Mouse (Mus musculus): ENCODE data around the gene Nav3. TPM values are rescaled to one million over a fixed set of nuclear protein-coding genes. Genes with fewer than 3 reads are reported as not detected.

The Nav3 gene
- polyA plus RNA-seq, 1 experiment from 2014 or later, result 5.2 TPM

- Histone ChIP-seq H3K9me3 (no peaks in the 10 kb centered on the region), H3K36me3 (no peaks in the 10 kb centered on the region), H3K4me3 (no peak overlapping the region), H3K4me1 (replicated peaks) (no peaks in the 10 kb centered on the region), H3K27me3 (ENCODE audit: insufficient read depth, poor library complexity, severe bottlenecking) (no peaks in the 10 kb centered on the region), H3K27ac (no peak overlapping the region)
- 93% methylated on average over 2 of the region's 2 CpGs for WGBS
- no peak for DNase-seq (ENCODE audit: low spot score)
These were observed 667.3 kb downstream of the Nav3 start for GRCm38 (mm10) chr10:109788728-109789127.

- H3K27ac ChIP-seq, result no peak overlapping the region
- H3K4me3 ChIP-seq, result no peak overlapping the region
- no peaks in the 10 kb centered on the region for H3K36me3 ChIP-seq
- WGBS, result 93% methylated on average over 4 of the region's 4 CpGs
- DNase-seq (ENCODE audit: low spot score), result no peak
- H3K9me3 ChIP-seq, result no peaks in the 10 kb centered on the region
- no peaks in the 10 kb centered on the region for H3K27me3 ChIP-seq (ENCODE audit: insufficient read depth, poor library complexity, severe bottlenecking)
- no peaks in the 10 kb centered on the region for H3K4me1 ChIP-seq (replicated peaks)
These were observed 676.9 kb downstream of the Nav3 start for GRCm38 (mm10) chr10:109779109-109779508.

GRCm38 (mm10) chr10:109769092-109769491 lies 686.9 kb downstream of the Nav3 start:
- no peak for DNase-seq (ENCODE audit: low spot score)
- Histone ChIP-seq H3K36me3 (no peaks in the 10 kb centered on the region), H3K4me1 (replicated peaks) (no peaks in the 10 kb centered on the region), H3K9me3 (no peaks in the 10 kb centered on the region), H3K27ac (no peak overlapping the region), H3K4me3 (no peak overlapping the region), H3K27me3 (ENCODE audit: insufficient read depth, poor library complexity, severe bottlenecking) (no peaks in the 10 kb centered on the region)
- WGBS, result 93% methylated on average over 8 of the region's 8 CpGs

GRCm38 (mm10) chr10:109765650-109766049 lies 690.4 kb downstream of the Nav3 start:
- WGBS, result 0% methylated on average over 2 of the region's 2 CpGs

GRCm38 (mm10) chr10:109764412-109765101 lies 691.4 kb downstream of the Nav3 start:
- Histone ChIP-seq H3K9me3 (no peaks in the 10 kb centered on the region), H3K4me1 (replicated peaks) (no peaks in the 10 kb centered on the region), H3K36me3 (no peaks in the 10 kb centered on the region), H3K4me3 (no peak overlapping the region), H3K27ac (no peak overlapping the region), H3K27me3 (ENCODE audit: insufficient read depth, poor library complexity, severe bottlenecking) (no peaks in the 10 kb centered on the region)
- 87% methylated on average over 18 of the region's 18 CpGs for WGBS
- no peak for DNase-seq (ENCODE audit: low spot score)

More at GRCm38 (mm10) chr10:109765650-109766049, 690.4 kb downstream of the Nav3 start:
- H3K4me1 ChIP-seq (replicated peaks), result no peaks in the 10 kb centered on the region
- H3K36me3 ChIP-seq, result no peaks in the 10 kb centered on the region
- no peak overlapping the region for H3K4me3 ChIP-seq
- H3K27me3 ChIP-seq (ENCODE audit: insufficient read depth, poor library complexity, severe bottlenecking), result no peaks in the 10 kb centered on the region
- DNase-seq (ENCODE audit: low spot score), result peak; percentile 43
- H3K9me3 ChIP-seq, result no peaks in the 10 kb centered on the region
- no peak overlapping the region for H3K27ac ChIP-seq

- no peak for DNase-seq (ENCODE audit: low spot score)
- no peaks in the 10 kb centered on the region for H3K9me3 ChIP-seq
- no peaks in the 10 kb centered on the region for H3K27me3 ChIP-seq (ENCODE audit: insufficient read depth, poor library complexity, severe bottlenecking)
- H3K4me3 ChIP-seq, result no peak overlapping the region
- WGBS, result 86% methylated on average over 17 of the region's 17 CpGs
- H3K27ac ChIP-seq, result no peak overlapping the region
- H3K36me3 ChIP-seq, result no peaks in the 10 kb centered on the region
- no peaks in the 10 kb centered on the region for H3K4me1 ChIP-seq (replicated peaks)
These were observed 696.9 kb downstream of the Nav3 start for GRCm38 (mm10) chr10:109758921-109759600.

- Histone ChIP-seq H3K27ac (no peak overlapping the region), H3K4me3 (no peak overlapping the region), H3K36me3 (no peaks in the 10 kb centered on the region), H3K27me3 (ENCODE audit: insufficient read depth, poor library complexity, severe bottlenecking) (no peaks in the 10 kb centered on the region), H3K4me1 (replicated peaks) (no peaks in the 10 kb centered on the region), H3K9me3 (peaks cover 5% of the 10 kb centered on the region; the same call in 1 of the 2 replicates)
- DNase-seq (ENCODE audit: low spot score), result no peak
- WGBS, result 63% methylated on average over 3 of the region's 3 CpGs
These were observed 709.1 kb downstream of the Nav3 start for GRCm38 (mm10) chr10:109746901-109747300.

GRCm38 (mm10) chr10:109741664-109742063 lies 714.3 kb downstream of the Nav3 start:
- 77% methylated on average over 2 of the region's 2 CpGs for WGBS
- H3K4me1 ChIP-seq (replicated peaks), result no peaks in the 10 kb centered on the region
- no peaks in the 10 kb centered on the region for H3K36me3 ChIP-seq
- peaks cover 5% of the 10 kb centered on the region; the same call in 1 of the 2 replicates for H3K9me3 ChIP-seq
- DNase-seq (ENCODE audit: low spot score), result no peak
- H3K4me3 ChIP-seq, result no peak overlapping the region
- no peaks in the 10 kb centered on the region for H3K27me3 ChIP-seq (ENCODE audit: insufficient read depth, poor library complexity, severe bottlenecking)
- H3K27ac ChIP-seq, result no peak overlapping the region

- Histone ChIP-seq H3K4me1 (replicated peaks) (no peaks in the 10 kb centered on the region), H3K9me3 (peaks cover 5% of the 10 kb centered on the region; the same call in 1 of the 2 replicates), H3K36me3 (no peaks in the 10 kb centered on the region), H3K27ac (no peak overlapping the region), H3K4me3 (no peak overlapping the region), H3K27me3 (ENCODE audit: insufficient read depth, poor library complexity, severe bottlenecking) (no peaks in the 10 kb centered on the region)
- WGBS, result 59% methylated on average over 3 of the region's 3 CpGs
- DNase-seq (ENCODE audit: low spot score), result no peak
These were observed 715.7 kb downstream of the Nav3 start for GRCm38 (mm10) chr10:109740326-109740725.

- Histone ChIP-seq H3K36me3 (no peaks in the 10 kb centered on the region), H3K4me1 (replicated peaks) (no peaks in the 10 kb centered on the region), H3K27ac (no peak overlapping the region), H3K27me3 (ENCODE audit: insufficient read depth, poor library complexity, severe bottlenecking) (no peaks in the 10 kb centered on the region), H3K4me3 (no peak overlapping the region), H3K9me3 (no peaks in the 10 kb centered on the region)
- 88% methylated on average over 5 of the region's 5 CpGs for WGBS
- no peak for DNase-seq (ENCODE audit: low spot score)
These were observed 732.4 kb downstream of the Nav3 start for GRCm38 (mm10) chr10:109723646-109724045.

GRCm38 (mm10) chr10:109718808-109719207 lies 737.2 kb downstream of the Nav3 start:
- Histone ChIP-seq H3K36me3 (no peaks in the 10 kb centered on the region), H3K9me3 (no peaks in the 10 kb centered on the region), H3K27me3 (ENCODE audit: insufficient read depth, poor library complexity, severe bottlenecking) (no peaks in the 10 kb centered on the region), H3K27ac (no peak overlapping the region), H3K4me1 (replicated peaks) (no peaks in the 10 kb centered on the region), H3K4me3 (no peak overlapping the region)
- 94% methylated on average over 2 of the region's 2 CpGs for WGBS
- no peak for DNase-seq (ENCODE audit: low spot score)

GRCm38 (mm10) chr10:109718390-109718789 lies 737.6 kb downstream of the Nav3 start:
- Histone ChIP-seq H3K36me3 (no peaks in the 10 kb centered on the region), H3K4me3 (no peak overlapping the region), H3K9me3 (no peaks in the 10 kb centered on the region), H3K4me1 (replicated peaks) (no peaks in the 10 kb centered on the region), H3K27ac (no peak overlapping the region), H3K27me3 (ENCODE audit: insufficient read depth, poor library complexity, severe bottlenecking) (no peaks in the 10 kb centered on the region)
- DNase-seq (ENCODE audit: low spot score), result no peak
- WGBS, result 80% methylated on average over 5 of the region's 5 CpGs

GRCm38 (mm10) chr10:109713001-109713400 lies 743.0 kb downstream of the Nav3 start:
- Histone ChIP-seq H3K4me3 (no peak overlapping the region), H3K27ac (no peak overlapping the region), H3K9me3 (no peaks in the 10 kb centered on the region), H3K4me1 (replicated peaks) (no peaks in the 10 kb centered on the region), H3K36me3 (no peaks in the 10 kb centered on the region), H3K27me3 (ENCODE audit: insufficient read depth, poor library complexity, severe bottlenecking) (no peaks in the 10 kb centered on the region)
- WGBS, result 48% methylated on average over 5 of the region's 5 CpGs
- peak; percentile 29 for DNase-seq (ENCODE audit: low spot score)

All from hindbrain, embryonic 10.5 days (tissue).